Mouse (Mus musculus): Measurements from ENCODE around the gene Fam169b. TPM values are rescaled to one million over a fixed set of nuclear protein-coding genes. Genes with fewer than 3 reads are reported as not detected.
A peak's percentile ranks its signal among the peaks of the same experiment; 100 is the strongest.

Fam169b gene
- total RNA-seq, 2 experiments from 2014 or later = 0.27 to 0.89 TPM

GRCm38 (mm10) chr7:68318006-68318788 is 44.6 kb downstream of the Fam169b start:
- peak; percentile 62 to 63 for DNase-seq (ENCODE audit: low spot score in 2 of 2)

- DNase-seq (ENCODE audit: low spot score in 2 of 2) = no peak
Observed at GRCm38 (mm10) chr7:68318979-68319378, 45.3 kb downstream of the Fam169b start.

GRCm38 (mm10) chr7:68320078-68320810 is 46.6 kb downstream of the Fam169b start:
- DNase-seq (ENCODE audit: low spot score in 2 of 2) = no peak

GRCm38 (mm10) chr7:68323051-68323450 is 49.4 kb downstream of the Fam169b start:
- DNase-seq (ENCODE audit: low spot score in 2 of 2) = no peak

GRCm38 (mm10) chr7:68326190-68326722 is 52.6 kb downstream of the Fam169b start:
- DNase-seq (ENCODE audit: low spot score in 2 of 2) = no peak

- DNase-seq (ENCODE audit: low spot score in 2 of 2) = no peak
Observed at GRCm38 (mm10) chr7:68329000-68329399, 55.4 kb downstream of the Fam169b start.

GRCm38 (mm10) chr7:68332799-68333198 is 59.2 kb downstream of the Fam169b start:
- DNase-seq (ENCODE audit: low spot score in 2 of 2) = no peak

GRCm38 (mm10) chr7:68337080-68337781 is 63.6 kb downstream of the Fam169b start:
- DNase-seq (ENCODE audit: low spot score in 2 of 2) = no peak

GRCm38 (mm10) chr7:68338680-68339079 is 65.0 kb downstream of the Fam169b start:
- no peak for DNase-seq (ENCODE audit: low spot score in 2 of 2)

GRCm38 (mm10) chr7:68344561-68344960 is 70.9 kb downstream of the Fam169b start:
- no peak for DNase-seq (ENCODE audit: low spot score in 2 of 2)

GRCm38 (mm10) chr7:68345963-68346362 is 72.3 kb downstream of the Fam169b start:
- DNase-seq (ENCODE audit: low spot score in 2 of 2) = no peak

GRCm38 (mm10) chr7:68355325-68356076 is 81.9 kb downstream of the Fam169b start:
- no peak for DNase-seq (ENCODE audit: low spot score in 2 of 2)

GRCm38 (mm10) chr7:68357407-68357806 is 83.8 kb downstream of the Fam169b start:
- peak; percentile 67 to 72 for DNase-seq (ENCODE audit: low spot score in 2 of 2)

- no peak for DNase-seq (ENCODE audit: low spot score in 2 of 2)
Observed at GRCm38 (mm10) chr7:68362609-68363008, 89.0 kb downstream of the Fam169b start.

GRCm38 (mm10) chr7:68365711-68366110 is 92.1 kb downstream of the Fam169b start:
- peak in 1 of 2 experiments; percentile 20 for DNase-seq (ENCODE audit: low spot score in 2 of 2)

- no peak for DNase-seq (ENCODE audit: low spot score in 2 of 2)
Observed at GRCm38 (mm10) chr7:68368948-68369347, 95.3 kb downstream of the Fam169b start.

- DNase-seq (ENCODE audit: low spot score in 2 of 2) = peak; percentile 87 to 88
Observed at GRCm38 (mm10) chr7:68369694-68370093, 96.1 kb downstream of the Fam169b start.

- peak; percentile 82 to 85 for DNase-seq (ENCODE audit: low spot score in 2 of 2)
Observed at GRCm38 (mm10) chr7:68374109-68374857, 100.6 kb downstream of the Fam169b start.

- DNase-seq (ENCODE audit: low spot score in 2 of 2) = no peak
Observed at GRCm38 (mm10) chr7:68382187-68382586, 108.5 kb downstream of the Fam169b start.

- DNase-seq (ENCODE audit: low spot score in 2 of 2) = no peak
Observed at GRCm38 (mm10) chr7:68386767-68387166, 113.1 kb downstream of the Fam169b start.

Measured in layer of hippocampus, postnatal 10 days (tissue).